In the genomic region with DNA sequence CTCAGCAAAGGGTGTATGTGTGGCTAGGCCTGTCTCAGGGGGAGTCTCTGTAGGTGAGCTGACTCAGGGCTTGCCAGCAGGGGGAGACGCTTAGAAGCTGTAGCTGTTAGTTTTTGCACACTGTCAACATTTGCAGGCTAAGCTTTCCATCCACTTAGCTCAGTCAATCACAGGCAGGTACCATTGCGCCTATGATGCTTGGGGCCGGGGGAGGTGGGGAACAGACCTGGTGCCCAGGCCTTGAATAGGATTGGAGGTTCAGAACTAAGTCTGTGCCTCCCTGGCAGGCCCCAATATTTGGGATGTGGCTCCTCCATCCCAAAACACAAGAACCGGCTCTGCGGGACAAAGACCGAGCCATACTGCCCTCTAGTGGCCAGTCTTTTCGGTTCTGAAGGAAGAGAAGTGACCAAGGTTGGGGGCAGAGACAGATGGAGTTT, we compare ENCODE assay signal across 9 mouse cellular contexts. TPM values are rescaled to one million over a fixed set of nuclear protein-coding genes. Genes with fewer than 3 reads are reported as not detected.
DNase-seq lines count a peak whose midpoint lies in the region; ATAC-seq and TF ChIP-seq lines count a peak whose summit lies in the region.
"Had no signal": no experiment of that assay in that cellular context is flagged by ENCODE, and none has a peak within 500 bp of the region (broad histone marks: within the 10 kb centered on the region; RNA-seq: fewer than 3 reads in every experiment).

No protein-coding gene starts in this region.

- ATAC-seq in midbrain, embryonic 13.5 days: no peak

- no peak overlapping the region for H3K27ac ChIP-seq in layer of hippocampus, adult 2 months
- H3K27ac ChIP-seq in midbrain, embryonic 13.5 days: peak overlapping the region; percentile 75

- H3K27me3 ChIP-seq in midbrain, embryonic 13.5 days: no peaks in the 10 kb centered on the region

- H3K4me1 ChIP-seq in midbrain, embryonic 13.5 days (replicated peaks): peaks cover 27% of the 10 kb centered on the region

- DNase-seq in layer of hippocampus, adult 2 months (ENCODE audit: low spot score in 2 of 2): peak in 1 of 2 experiments; percentile 72
- no peak for DNase-seq in layer of hippocampus, postnatal 14 days (ENCODE audit: low spot score in 2 of 2)
- DNase-seq in R1 (ENCODE audit: low read depth, low spot score): peak; percentile 90
- DNase-seq in embryo, embryonic 10 days (ENCODE audit: low spot score): peak; percentile 87
- DNase-seq in gastrocnemius, postnatal 25 days: peak; percentile 34
- peak; percentile 59 to 84 for DNase-seq in kidney, postnatal 36 days
- DNase-seq in testis, postnatal 10 days (ENCODE audit: low spot score): peak; percentile 88

- H3K4me2 ChIP-seq in midbrain, embryonic 13.5 days (replicated peaks): peak overlapping the region; percentile 36

- H3K9me3 ChIP-seq in midbrain, embryonic 13.5 days: no peaks in the 10 kb centered on the region

- TF ChIP-seq CTCF in layer of hippocampus, adult 2 months (conservative IDR thresholded peaks at IDR 0.05): peak; percentile 79

- no peak overlapping the region for H3K4me3 ChIP-seq in layer of hippocampus, adult 2 months
- 0 out of 2 replicates have a peak overlapping the region, but pooled peaks have one; percentile 11 for H3K4me3 ChIP-seq in midbrain, embryonic 13.5 days (replicated peaks)

- WGBS in midbrain, embryonic 13.5 days: 2% methylated on average over 7 of the region's 7 CpGs

- no peaks in the 10 kb centered on the region for H3K36me3 ChIP-seq in midbrain, embryonic 13.5 days

- H3K9ac ChIP-seq in midbrain, embryonic 13.5 days (replicated peaks): no peak overlapping the region

RNA-seq across cellular contexts. Expression of a gene that starts 2.6 kb away (rescaled TPM):
- 100 to 1,000 TPM; 106 to 113 TPM for total RNA-seq in layer of hippocampus, adult 2 months (2021)
- total RNA-seq in layer of hippocampus, postnatal 14 days (2021): 100 to 1,000 TPM in 1 of 2 experiments, 10 to 100 TPM in 1; 96.1 to 111 TPM
- total RNA-seq in gastrocnemius, postnatal 25 days (2021): 1 to 10 TPM; 1.9 to 2.0 TPM
- 201 and 213 TPM in 2 replicates for polyA plus RNA-seq in midbrain, embryonic 13.5 days (2015; fragmentation: Nextera tagmentation; extraction: Ambion mirVana)

RNA-seq across cellular contexts. Expression of a gene that starts 12.0 kb away (rescaled TPM):
- total RNA-seq in layer of hippocampus, adult 2 months (2021): 10 to 100 TPM; 20.8 to 21.6 TPM
- total RNA-seq in layer of hippocampus, postnatal 14 days (2021): 10 to 100 TPM; 10.8 to 11.0 TPM
- total RNA-seq in gastrocnemius, postnatal 25 days (2021): 1 to 10 TPM; 5.2 to 6.5 TPM
- 7.9 and 8.1 TPM in 2 replicates for polyA plus RNA-seq in midbrain, embryonic 13.5 days (2015; fragmentation: Nextera tagmentation; extraction: Ambion mirVana)

RNA-seq across cellular contexts. Expression of a gene that starts 19.4 kb away (rescaled TPM):
- total RNA-seq in layer of hippocampus, adult 2 months (2021): 10 to 100 TPM; 18.3 to 21.7 TPM
- 10 to 100 TPM; 16.0 to 27.0 TPM for total RNA-seq in layer of hippocampus, postnatal 14 days (2021)
- 1 to 10 TPM; 3.4 to 5.2 TPM for total RNA-seq in gastrocnemius, postnatal 25 days (2021)
- polyA plus RNA-seq in midbrain, embryonic 13.5 days (2015; fragmentation: Nextera tagmentation; extraction: Ambion mirVana): 26.1 and 28.7 TPM in 2 replicates

RNA-seq across cellular contexts. Expression of a gene that starts 52.9 kb away (rescaled TPM):
- under 1 TPM in 1 of 2 experiments, not detected in 1; 0.36 TPM for total RNA-seq in layer of hippocampus, adult 2 months (2021)
- total RNA-seq in layer of hippocampus, postnatal 14 days (2021): not detected
- 1 to 10 TPM in 1 of 2 experiments, under 1 TPM in 1; 0.31 to 1.4 TPM for total RNA-seq in gastrocnemius, postnatal 25 days (2021)
- 0.92 and 2.0 TPM in 2 replicates for polyA plus RNA-seq in midbrain, embryonic 13.5 days (2015; fragmentation: Nextera tagmentation; extraction: Ambion mirVana)
- total RNA-seq: left cerebral cortex, postnatal 36 days had no signal

Comparison
In these comparisons a context has a peak if more than half of its experiments do, and no peak if none do; other contexts are left out.
1. DNase-seq: peak in R1 (single experiment), embryo, embryonic 10 days (single experiment), gastrocnemius, postnatal 25 days (single experiment), kidney, postnatal 36 days (2 of 2) and testis, postnatal 10 days (single experiment); none in layer of hippocampus, postnatal 14 days (0 of 2).
2. RNA of a gene that starts 2.6 kb away (total RNA-seq): 106 to 113 TPM in layer of hippocampus, adult 2 months and 96.1 to 111 TPM in layer of hippocampus, postnatal 14 days; 1.9 to 2.0 TPM in gastrocnemius, postnatal 25 days; every median in the first group is over 10 times any median in the second.